Comparison of ENCODE assay signal across 25 mouse cellular contexts in genomic region chr19:37528581-37528980, GRCm38 (mm10). TPM values are rescaled to one million over a fixed set of nuclear protein-coding genes. Genes with fewer than 3 reads are reported as not detected.
DNase-seq lines count a peak whose midpoint lies in the region; ATAC-seq and TF ChIP-seq lines count a peak whose summit lies in the region.
"Had no signal": no experiment of that assay in that cellular context is flagged by ENCODE, and none has a peak within 500 bp of the region (broad histone marks: within the 10 kb centered on the region; RNA-seq: fewer than 3 reads in every experiment).

No protein-coding gene starts in this region.

- TF ChIP-seq POLR2A in CH12.LX (IDR thresholded peaks at IDR 0.05; ENCODE audit: low read depth, low read length), result no peak

- in situ Hi-C loops in CH12.LX (cut with MboI; ENCODE audit: low pct_ligation_motif_present, low pct_unique_long_range_greater_than_20kb, low sequenced_read_pairs), result no loop called here

- H3K36me3 ChIP-seq in lung, embryonic 14.5 days (ENCODE audit: insufficient read depth), result no peaks in the 10 kb centered on the region
- no peaks in the 10 kb centered on the region for H3K36me3 ChIP-seq in CH12.LX (replicated peaks in 1 of 2; ENCODE audit: control insufficient read depth in 1 of 2, insufficient read depth in 1 of 2, low read length in 1 of 2)
- H3K36me3 ChIP-seq in hindbrain, embryonic 14.5 days (replicated peaks; ENCODE audit: control insufficient read depth, insufficient read depth), result no peaks in the 10 kb centered on the region
- H3K36me3 ChIP-seq: hindbrain, embryonic 12.5 days; lung, embryonic 15.5 days; neural tube, embryonic 15.5 days; stomach, embryonic 15.5 days had no signal

- H3K9ac ChIP-seq in lung, embryonic 14.5 days, result no peak overlapping the region
- no peak overlapping the region for H3K9ac ChIP-seq in CH12.LX (ENCODE audit: insufficient read depth, low read depth)
- no peak overlapping the region for H3K9ac ChIP-seq in hindbrain, embryonic 14.5 days
- H3K9ac ChIP-seq: forebrain, embryonic 13.5 days; hindbrain, embryonic 12.5 days; lung, embryonic 15.5 days; neural tube, embryonic 15.5 days; stomach, embryonic 15.5 days had no signal

- no peak for TF ChIP-seq EP300 in CH12.LX (IDR thresholded peaks at IDR 0.05; ENCODE audit: low read length)

- intact Hi-C loops in heart, postnatal 25 days (cut with DNase I), result no loop called here

- H3K9me3 ChIP-seq in lung, embryonic 14.5 days (ENCODE audit: low read depth, low read length), result no peaks in the 10 kb centered on the region
- no peaks in the 10 kb centered on the region for H3K9me3 ChIP-seq in CH12.LX (replicated peaks; ENCODE audit: low read length)
- no peaks in the 10 kb centered on the region for H3K9me3 ChIP-seq in hindbrain, embryonic 14.5 days (ENCODE audit: control insufficient read depth, low read length)
- H3K9me3 ChIP-seq: forebrain, embryonic 13.5 days; hindbrain, embryonic 12.5 days; lung, embryonic 15.5 days; neural tube, embryonic 15.5 days; stomach, embryonic 15.5 days had no signal

- peak; percentile 71 for DNase-seq in heart, adult 11 months
- DNase-seq in heart, postnatal 25 days (ENCODE audit: low spot score), result no peak
- DNase-seq in lung, embryonic 14.5 days, result peak; percentile 53
- DNase-seq in lung, postnatal 36 days, result no peak
- DNase-seq in CH12.LX (ENCODE audit: extremely low read depth), result no peak
- peak; percentile 36 for DNase-seq in lung, postnatal 25 days (ENCODE audit: low spot score)
- no peak for DNase-seq in cerebellum, adult 9-11 months
- no peak for DNase-seq in hindbrain, embryonic 14.5 days (ENCODE audit: low spot score)
- DNase-seq: adrenal gland, adult 8-10 months; cerebellum, adult 8-10 months; cerebellum, postnatal 36 days; gastrocnemius, postnatal 25 days; heart, adult 18-20 months; heart, postnatal 14 days; kidney, postnatal 25 days; midbrain, embryonic 14.5 days; retina, postnatal 1 day; right cerebral cortex, postnatal 14 days; thymus, postnatal 14 days had no signal

- no peaks in the 10 kb centered on the region for H3K27me3 ChIP-seq in lung, embryonic 14.5 days (ENCODE audit: insufficient read depth, low read length)
- no peaks in the 10 kb centered on the region for H3K27me3 ChIP-seq in CH12.LX (replicated peaks)
- peaks cover 6% of the 10 kb centered on the region; the same call in 1 of the 2 replicates for H3K27me3 ChIP-seq in hindbrain, embryonic 14.5 days (ENCODE audit: control insufficient read depth, insufficient read depth, low read length)
- H3K27me3 ChIP-seq: forebrain, embryonic 13.5 days; lung, embryonic 15.5 days; neural tube, embryonic 15.5 days; stomach, embryonic 15.5 days had no signal

- TF ChIP-seq CTCF in lung, embryonic 14.5 days (IDR thresholded peaks at IDR 0.05; ENCODE audit: low read depth), result no peak
- TF ChIP-seq CTCF in CH12.LX (conservative IDR thresholded peaks at IDR 0.05 in 1 of 2, IDR thresholded peaks at IDR 0.05 in 1 of 2; ENCODE audit: low read depth in 2 of 2, low read length in 2 of 2), result no peak

- no peak overlapping the region for H3K27ac ChIP-seq in lung, embryonic 14.5 days (ENCODE audit: low read depth)
- H3K27ac ChIP-seq in CH12.LX (ENCODE audit: insufficient read depth, low read depth), result no peak overlapping the region
- no peak overlapping the region for H3K27ac ChIP-seq in hindbrain, embryonic 14.5 days
- H3K27ac ChIP-seq: forebrain, embryonic 13.5 days; hindbrain, embryonic 12.5 days; neural tube, embryonic 15.5 days; stomach, embryonic 15.5 days had no signal

- no peaks in the 10 kb centered on the region for H3K4me1 ChIP-seq in lung, embryonic 14.5 days (ENCODE audit: insufficient read depth)
- peaks cover 5 to 45% of the 10 kb centered on the region in 2 experiments; a peak in 3 of 4 replicates for H3K4me1 ChIP-seq in CH12.LX (ENCODE audit: control insufficient read depth in 1 of 2, insufficient read depth in 2 of 2)
- H3K4me1 ChIP-seq in hindbrain, embryonic 14.5 days (replicated peaks; ENCODE audit: control insufficient read depth, insufficient read depth, low read length), result no peaks in the 10 kb centered on the region
- H3K4me1 ChIP-seq: forebrain, embryonic 13.5 days; hindbrain, embryonic 12.5 days; lung, embryonic 15.5 days; neural tube, embryonic 15.5 days; stomach, embryonic 15.5 days had no signal

- H3K4me2 ChIP-seq in lung, embryonic 14.5 days, result no peak overlapping the region
- no peak overlapping the region for H3K4me2 ChIP-seq in CH12.LX (ENCODE audit: insufficient read depth, low read depth, poor library complexity, severe bottlenecking)
- no peak overlapping the region for H3K4me2 ChIP-seq in hindbrain, embryonic 14.5 days (replicated peaks)
- H3K4me2 ChIP-seq: forebrain, embryonic 13.5 days; hindbrain, embryonic 12.5 days; lung, embryonic 15.5 days; neural tube, embryonic 15.5 days; stomach, embryonic 15.5 days had no signal

- 23% methylated on average over 6 of the region's 6 CpGs for WGBS in lung, embryonic 14.5 days
- 56% methylated on average over 6 of the region's 6 CpGs for WGBS in hindbrain, embryonic 14.5 days

- H3K79me2 ChIP-seq in CH12.LX (replicated peaks; ENCODE audit: control insufficient read depth, extremely low read depth, insufficient read depth, poor library complexity, severe bottlenecking), result no peaks in the 10 kb centered on the region

- dilution Hi-C loops in CH12.LX (cut with MboI; ENCODE audit: extremely low pct_ligation_motif_present, extremely low pct_unique_long_range_greater_than_20kb, low sequenced_read_pairs), result no loop called here

- H3K4me3 ChIP-seq in lung, embryonic 14.5 days (ENCODE audit: low read depth, low read length), result no peak overlapping the region
- no peak overlapping the region for H3K4me3 ChIP-seq in CH12.LX (replicated peaks in 1 of 3; ENCODE audit: low read depth in 2 of 3, low read length in 2 of 3, poor library complexity in 1 of 3)
- H3K4me3 ChIP-seq in hindbrain, embryonic 14.5 days (replicated peaks; ENCODE audit: low read length), result no peak overlapping the region
- H3K4me3 ChIP-seq: forebrain, embryonic 13.5 days; hindbrain, embryonic 12.5 days; lung, embryonic 15.5 days; neural tube, embryonic 15.5 days; stomach, embryonic 15.5 days had no signal

- no peak for TF ChIP-seq RAD21 in CH12.LX (IDR thresholded peaks at IDR 0.05; ENCODE audit: low read depth, low read length)

- no peak for ATAC-seq in lung, embryonic 14.5 days (ENCODE audit: insufficient read depth)
- ATAC-seq in hindbrain, embryonic 14.5 days (ENCODE audit: low FRiP score), result no peak
- ATAC-seq: forebrain, embryonic 13.5 days; intestine, postnatal 0 days had no signal

TF ChIP-seq in CH12.LX, 34 proteins besides CTCF, POLR2A, EP300 and RAD21:
- TF ChIP-seq ELF1 (IDR thresholded peaks at IDR 0.05; ENCODE audit: low read depth, low read length) (no peak), GABPA (IDR thresholded peaks at IDR 0.05; ENCODE audit: insufficient replicate concordance, low read depth, low read length) (no peak), NELFE (IDR thresholded peaks at IDR 0.05; ENCODE audit: low read depth, low read length) (no peak), MAFK (IDR thresholded peaks at IDR 0.05; ENCODE audit: insufficient replicate concordance, low read length) (peak; percentile 77; the same call in 1 of the 2 replicates), TCF12 (IDR thresholded peaks at IDR 0.05; ENCODE audit: low read depth, low read length) (no peak), MAX (IDR thresholded peaks at IDR 0.05; ENCODE audit: low read length) (no peak)

RNA-seq across cellular contexts. Expression of gene Exoc6, which starts 21.6 kb away (rescaled TPM):
- 10 to 100 TPM; 29.2 TPM for total RNA-seq in heart, postnatal 25 days (2021)
- 11.6 and 13.2 TPM in 2 replicates for polyA plus RNA-seq in lung, embryonic 14.5 days (2014; fragmentation: Nextera tagmentation; extraction: Ambion mirVana)
- 6.8 and 8.0 TPM in 2 replicates for total RNA-seq in CH12.LX (2012; rRNA removed)
- 18.5 and 18.7 TPM in 2 replicates for total RNA-seq in CH12.LX (2014; rRNA removed)
- polyA plus RNA-seq in CH12.LX (2012; ENCODE audit: insufficient read length, low read depth), result 10.8 and 12.1 TPM in 2 replicates
- polyA plus RNA-seq in hindbrain, embryonic 14.5 days (2014; fragmentation: Nextera tagmentation; extraction: Ambion mirVana), result 25.5 and 26.2 TPM in 2 replicates

Comparison
In these comparisons a context has a peak if more than half of its experiments do, and no peak if none do; other contexts are left out.
1. DNase-seq: peak in heart, adult 11 months (single experiment), lung, embryonic 14.5 days (single experiment) and lung, postnatal 25 days (single experiment); none in heart, postnatal 25 days (single experiment), lung, postnatal 36 days (single experiment), CH12.LX (single experiment), cerebellum, adult 9-11 months (single experiment) and hindbrain, embryonic 14.5 days (single experiment).